Mouse (Mus musculus): ENCODE measurements around the gene Nubp1.

Nubp1 gene

DNA sequence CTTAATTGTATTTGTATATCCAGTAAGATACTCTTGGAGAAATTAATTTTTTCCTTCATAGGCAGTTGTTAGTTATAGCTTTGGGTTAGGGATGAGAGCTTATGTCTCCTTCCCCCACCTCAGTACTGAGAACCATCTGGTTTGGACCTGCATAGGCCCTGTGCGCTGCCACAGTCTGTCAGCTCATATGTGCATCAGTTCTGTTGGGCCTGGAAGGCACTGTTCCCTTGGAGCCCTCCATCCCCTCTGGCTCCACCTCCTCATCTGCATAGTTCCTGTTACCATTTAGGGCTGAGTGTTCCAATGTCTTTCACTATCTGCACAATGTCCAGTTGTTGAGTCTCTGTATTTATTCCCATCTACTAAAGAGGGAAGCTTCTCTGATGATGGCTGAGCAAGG is 56.5 kb downstream of the Nubp1 start:
- DNase-seq (ENCODE audit: low spot score), result peak; percentile 66

DNA sequence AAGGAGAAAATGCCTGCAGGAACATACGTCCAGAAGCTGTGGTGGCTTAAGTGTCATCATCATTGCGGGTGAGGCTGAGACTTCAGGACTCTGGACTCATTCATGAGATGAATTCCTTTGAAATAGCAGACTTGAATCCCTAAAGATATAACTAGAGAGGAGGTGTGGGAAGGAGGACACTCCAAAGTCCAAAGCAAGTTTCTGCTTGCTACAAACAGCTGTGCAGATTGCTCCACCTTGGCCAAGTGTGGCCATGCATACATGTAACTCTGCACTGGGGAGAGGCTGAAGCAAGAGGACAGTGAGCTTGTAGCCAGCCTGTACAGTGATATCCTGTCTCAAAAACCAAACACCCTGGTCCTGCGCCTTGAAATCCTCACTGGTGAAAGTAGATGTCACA is 60.2 kb downstream of the Nubp1 start:
- no peak for DNase-seq (ENCODE audit: low spot score)
